Mouse (Mus musculus) neural tube, embryonic 11.5 days (tissue): Measurements from ENCODE around the gene Fermt2. TPM values are rescaled to one million over a fixed set of nuclear protein-coding genes. Genes with fewer than 3 reads are reported as not detected.

Experiments used
- ATAC-seq: fragments of 200-750 bp; cut with Nextera tagmentation; 2 replicates; pipeline ENCODE4 v1.8.0; 2017; ENCODE audit warnings: moderate number of reproducible peaks, mild to moderate bottlenecking, moderate TSS enrichment, moderate library complexity; ENCODE audit not compliant: insufficient read depth, low FRiP score, low TSS enrichment
- DNase-seq: peaks from one replicate; pipeline ENCODE4 v3.0.0-alpha.2; 2015; ENCODE audit warnings: low spot score
- H3K27ac ChIP-seq: fragments of 300-500 bp; sonication (generic); 2 replicates; pipeline ENCODE4 v1.5.1; 2014; ENCODE audit warnings: low read depth, mild to moderate bottlenecking, low read length
- H3K27me3 ChIP-seq: fragments of 300-500 bp; sonication (generic); 2 replicates; pipeline ENCODE4 v1.6.1; 2014; ENCODE audit warnings: mild to moderate bottlenecking, low read length, mixed read lengths; ENCODE audit not compliant: control insufficient read depth, insufficient read depth
- H3K36me3 ChIP-seq: fragments of 300-500 bp; sonication (generic); 2 replicates; pipeline ENCODE4 v1.6.1; 2014; ENCODE audit warnings: mild to moderate bottlenecking, low read length, moderate library complexity, mixed read lengths; ENCODE audit not compliant: control insufficient read depth, insufficient read depth
- H3K4me1 ChIP-seq: fragments of 300-500 bp; sonication (generic); 2 replicates; pipeline ENCODE4 v1.6.1; 2014; ENCODE audit warnings: low read length, mixed read lengths; ENCODE audit not compliant: control insufficient read depth, insufficient read depth
- H3K4me2 ChIP-seq: fragments of 300-500 bp; sonication (generic); 2 replicates; pipeline ENCODE4 v1.6.1; 2014; ENCODE audit warnings: low read depth, mild to moderate bottlenecking, moderate library complexity
- H3K4me3 ChIP-seq: fragments of 300-500 bp; sonication (generic); 2 replicates; pipeline ENCODE4 v1.5.1; 2014; ENCODE audit warnings: low read depth, low read length
- H3K9ac ChIP-seq: fragments of 300-500 bp; sonication (generic); 2 replicates; pipeline ENCODE4 v1.6.1; 2014; ENCODE audit warnings: mild to moderate bottlenecking, low read length
- H3K9me3 ChIP-seq: fragments of 300-500 bp; sonication (generic); 2 replicates; pipeline ENCODE4 v1.6.1; 2016; ENCODE audit warnings: low read length; ENCODE audit not compliant: control insufficient read depth
- WGBS: fragments of 180-500 bp; shearing (Covaris S2); extraction: QIAGEN DNeasy Blood & Tissue Kit; methylation state at CpG from one replicate; pipeline ENCODE4 v1.1.7; 2014; 5-methylcytosine and 5-hydroxymethylcytosine counted together
- polyA plus RNA-seq: library from polyadenylated mRNA; unstranded; fragments of >200 nt; fragmentation: Nextera tagmentation; extraction: Ambion mirVana; gene quantifications from 2 replicates; pipeline ENCODE4 v1.2.1, GENCODE M21; 2014

Gene Fermt2
- 71.8 and 75.5 TPM in 2 replicates for polyA plus RNA-seq

- Histone ChIP-seq H3K27ac (peak within 1 kb of the TSS; percentile 93), H3K9ac (peak within 1 kb of the TSS; percentile 88), H3K4me3 (peak within 1 kb of the TSS; percentile 79), H3K36me3 (no peaks in the 10 kb centered on the region), H3K27me3 (no peaks in the 10 kb centered on the region), H3K4me1 (peaks cover 10% of the 10 kb centered on the region), H3K9me3 (no peaks in the 10 kb centered on the region), H3K4me2 (peak within 1 kb of the TSS; percentile 67)
- ATAC-seq: peak; percentile 90
- peak; percentile 88 for DNase-seq
- WGBS: under 1% methylated on average over 49 of the region's 126 CpGs
Measured at GRCm38 (mm10) chr14:45529411-45530363, at the start of gene Fermt2. Gene Fermt2, minus strand, starts transcription at chr14:45530118.

- 23% methylated on average over 23 of the region's 33 CpGs for WGBS
- Histone ChIP-seq H3K27me3 (no peaks in the 10 kb centered on the region), H3K36me3 (no peaks in the 10 kb centered on the region), H3K27ac (no peak overlapping the region), H3K9ac (0 out of 2 replicates have a peak overlapping the region, but pooled peaks have one; percentile 26), H3K4me1 (peaks cover 5% of the 10 kb centered on the region; the same call in 1 of the 2 replicates), H3K4me2 (peak overlapping the region; percentile 42), H3K9me3 (no peaks in the 10 kb centered on the region), H3K4me3 (peak overlapping the region; percentile 26)
- ATAC-seq (0 out of 2 replicates have a peak, but pooled peaks have one; percentile 9), DNase-seq (peak; percentile 83)
Measured at GRCm38 (mm10) chr14:45566066-45566937, 36.4 kb upstream of the Fermt2 start.

GRCm38 (mm10) chr14:45565216-45566065 is 35.5 kb upstream of the Fermt2 start:
- H3K4me3 ChIP-seq: 0 out of 2 replicates have a peak overlapping the region, but pooled peaks have one; percentile 6
- ATAC-seq (0 out of 2 replicates have a peak, but pooled peaks have one; percentile 29), DNase-seq (peak; percentile 57)
- no peaks in the 10 kb centered on the region for H3K36me3 ChIP-seq
- peak overlapping the region; percentile 33; the same call in 1 of the 2 replicates for H3K9ac ChIP-seq
- H3K27ac ChIP-seq: no peak overlapping the region
- peak overlapping the region; percentile 42 for H3K4me2 ChIP-seq
- WGBS: 6% methylated on average over 20 of the region's 20 CpGs
- no peaks in the 10 kb centered on the region for H3K27me3 ChIP-seq
- H3K4me1 ChIP-seq: peaks cover 5% of the 10 kb centered on the region; the same call in 1 of the 2 replicates
- no peaks in the 10 kb centered on the region for H3K9me3 ChIP-seq

GRCm38 (mm10) chr14:45563577-45563976 is 33.7 kb upstream of the Fermt2 start:
- 100% methylated on average over 1 of the region's 1 CpGs for WGBS
- no peaks in the 10 kb centered on the region for H3K36me3 ChIP-seq
- ATAC-seq (no peak), DNase-seq (no peak)
- H3K27ac ChIP-seq: no peak overlapping the region
- H3K27me3 ChIP-seq: no peaks in the 10 kb centered on the region
- peaks cover 5% of the 10 kb centered on the region; the same call in 1 of the 2 replicates for H3K4me1 ChIP-seq
- H3K9me3 ChIP-seq: no peaks in the 10 kb centered on the region
- no peak overlapping the region for H3K9ac ChIP-seq
- no peak overlapping the region for H3K4me3 ChIP-seq
- H3K4me2 ChIP-seq: no peak overlapping the region

GRCm38 (mm10) chr14:45561681-45562080 is 31.8 kb upstream of the Fermt2 start:
- DNase-seq: no peak
- Histone ChIP-seq H3K27ac (no peak overlapping the region), H3K27me3 (no peaks in the 10 kb centered on the region), H3K4me2 (no peak overlapping the region), H3K4me3 (no peak overlapping the region), H3K9me3 (no peaks in the 10 kb centered on the region), H3K4me1 (peaks cover 5% of the 10 kb centered on the region; the same call in 1 of the 2 replicates), H3K36me3 (no peaks in the 10 kb centered on the region), H3K9ac (no peak overlapping the region)
- 92% methylated on average over 6 of the region's 6 CpGs for WGBS
- ATAC-seq: no peak

- no peak for DNase-seq
- 74% methylated on average over 1 of the region's 1 CpGs for WGBS
- no peak overlapping the region for H3K27ac ChIP-seq
Measured at GRCm38 (mm10) chr14:45559018-45559417, 29.1 kb upstream of the Fermt2 start.

GRCm38 (mm10) chr14:45554336-45554735 is 24.4 kb upstream of the Fermt2 start:
- 92% methylated on average over 6 of the region's 6 CpGs for WGBS

More at GRCm38 (mm10) chr14:45559018-45559417, 29.1 kb upstream of the Fermt2 start:
- Histone ChIP-seq H3K4me3 (no peak overlapping the region), H3K4me1 (no peaks in the 10 kb centered on the region), H3K27me3 (no peaks in the 10 kb centered on the region), H3K9me3 (no peaks in the 10 kb centered on the region), H3K36me3 (no peaks in the 10 kb centered on the region), H3K4me2 (no peak overlapping the region), H3K9ac (no peak overlapping the region)
- no peak for ATAC-seq

More at GRCm38 (mm10) chr14:45554336-45554735, 24.4 kb upstream of the Fermt2 start:
- ATAC-seq (no peak), DNase-seq (no peak)
- H3K9me3 ChIP-seq: no peaks in the 10 kb centered on the region
- no peaks in the 10 kb centered on the region for H3K27me3 ChIP-seq
- H3K4me1 ChIP-seq: no peaks in the 10 kb centered on the region
- no peak overlapping the region for H3K9ac ChIP-seq
- H3K4me3 ChIP-seq: no peak overlapping the region
- H3K27ac ChIP-seq: no peak overlapping the region
- no peaks in the 10 kb centered on the region for H3K36me3 ChIP-seq
- H3K4me2 ChIP-seq: no peak overlapping the region
